Mouse (Mus musculus) E14TG2a.4 (cell line): ENCODE measurements around the gene Prr15l.

Experiments used
- H3K27me3 ChIP-seq: 2 replicates; pipeline ENCODE4 v1.6.1; 2014; ENCODE audit warnings: low read length, control low read depth; ENCODE audit not compliant: insufficient read depth
- H3K36me3 ChIP-seq: 2 replicates; pipeline ENCODE4 v1.6.1; 2014; ENCODE audit warnings: low read length, control low read depth; ENCODE audit not compliant: insufficient read depth
- H3K4me1 ChIP-seq: replicated peaks from 2 replicates; pipeline ENCODE4 v1.6.1; 2014; ENCODE audit warnings: low read depth, low read length, control low read depth
- H3K4me3 ChIP-seq: replicated peaks from 2 replicates; pipeline ENCODE4 v1.5.1; 2014; ENCODE audit warnings: mild to moderate bottlenecking, low read length
- H3K9me3 ChIP-seq: 2 replicates; pipeline ENCODE4 v1.6.1; 2014; ENCODE audit warnings: low read length, control low read depth
- CTCF ChIP-seq: conservative IDR thresholded peaks from 2 replicates; pipeline ENCODE4 v1.5.1; 2014; ENCODE audit warnings: low read length
- NANOG ChIP-seq: IDR thresholded peaks from 2 replicates; pipeline ENCODE4 v1.6.1; 2014; ENCODE audit warnings: borderline replicate concordance, low read length, mixed read lengths
- POU5F1 ChIP-seq: IDR thresholded peaks from 2 replicates; pipeline ENCODE4 v1.6.1; 2014; ENCODE audit warnings: low read length, borderline replicate concordance

Prr15l gene

DNA sequence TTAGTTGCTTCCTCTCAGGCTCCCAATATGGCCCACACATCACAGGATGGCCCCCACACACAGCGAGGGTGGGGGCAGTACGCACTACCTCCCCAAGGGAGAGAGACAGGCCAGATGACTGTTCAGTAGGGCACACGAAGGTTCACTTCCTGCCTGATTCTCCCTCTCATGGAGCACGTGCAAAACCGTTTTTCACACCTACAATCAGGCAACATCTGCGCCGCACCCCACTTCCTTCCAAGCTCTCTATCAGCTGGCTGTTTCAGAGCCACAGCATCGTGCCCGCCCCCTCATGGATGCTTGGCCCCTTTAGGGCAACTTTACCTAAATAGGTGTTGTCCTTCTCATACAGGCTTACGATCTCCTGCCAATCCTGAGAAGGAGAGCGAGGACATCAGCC, 15.2 kb upstream of the Prr15l start:
- Histone ChIP-seq H3K9me3 (no peaks in the 10 kb centered on the region), H3K27me3 (no peaks in the 10 kb centered on the region), H3K36me3 (peaks cover 74% of the 10 kb centered on the region), H3K4me1 (peaks cover 78% of the 10 kb centered on the region), H3K4me3 (no peak overlapping the region)
- TF ChIP-seq CTCF (no peak), NANOG (no peak), POU5F1 (no peak)

DNA sequence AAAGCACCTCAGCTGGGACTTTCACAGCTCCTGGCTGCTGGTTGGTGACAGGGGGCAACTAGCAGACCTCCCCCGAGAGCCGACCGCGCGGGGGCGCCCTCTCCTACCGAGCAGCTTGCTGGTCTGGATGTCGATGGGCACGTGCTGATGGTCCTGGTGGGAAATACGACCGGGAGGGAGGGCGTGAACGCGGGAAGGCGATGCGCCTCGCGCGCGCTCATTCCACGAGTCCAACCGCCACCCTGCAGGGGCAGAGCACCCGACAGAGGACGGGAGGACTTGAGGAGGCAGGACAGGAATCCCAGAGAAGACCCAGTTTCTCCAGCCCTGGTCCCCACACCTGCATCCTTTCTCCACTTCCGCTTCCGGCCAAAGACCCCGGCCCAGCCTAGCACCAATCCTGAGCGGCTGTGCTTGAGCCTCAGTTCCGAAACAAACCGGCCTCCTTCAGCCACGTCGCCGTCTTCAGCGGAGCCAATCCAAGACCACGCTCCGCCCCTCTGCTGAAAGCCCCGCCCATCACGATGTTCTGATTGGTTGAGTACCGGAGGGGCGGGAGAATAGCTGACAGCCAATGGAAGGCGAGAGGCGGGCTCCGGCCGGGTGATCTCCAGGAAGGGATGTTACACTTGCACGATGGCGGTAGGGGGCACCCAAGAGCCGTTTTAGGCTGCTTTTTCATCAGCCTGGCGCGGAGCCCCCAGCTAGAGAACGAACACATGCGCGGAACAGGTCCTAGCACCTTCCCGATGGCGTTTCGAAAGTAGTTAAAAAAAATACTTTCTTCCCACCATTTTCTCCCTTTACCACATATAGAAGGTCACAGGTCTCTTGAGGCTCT, 11.6 kb upstream of the Prr15l start, which contains the start of gene Cdk5rap3:
Gene Cdk5rap3, minus strand, starts transcription at position 453 of the 841 bp plus-strand sequence.
- TF ChIP-seq NANOG (no peak), POU5F1 (no peak), CTCF (peak; percentile 59)
- no peaks in the 10 kb centered on the region for H3K9me3 ChIP-seq

DNA sequence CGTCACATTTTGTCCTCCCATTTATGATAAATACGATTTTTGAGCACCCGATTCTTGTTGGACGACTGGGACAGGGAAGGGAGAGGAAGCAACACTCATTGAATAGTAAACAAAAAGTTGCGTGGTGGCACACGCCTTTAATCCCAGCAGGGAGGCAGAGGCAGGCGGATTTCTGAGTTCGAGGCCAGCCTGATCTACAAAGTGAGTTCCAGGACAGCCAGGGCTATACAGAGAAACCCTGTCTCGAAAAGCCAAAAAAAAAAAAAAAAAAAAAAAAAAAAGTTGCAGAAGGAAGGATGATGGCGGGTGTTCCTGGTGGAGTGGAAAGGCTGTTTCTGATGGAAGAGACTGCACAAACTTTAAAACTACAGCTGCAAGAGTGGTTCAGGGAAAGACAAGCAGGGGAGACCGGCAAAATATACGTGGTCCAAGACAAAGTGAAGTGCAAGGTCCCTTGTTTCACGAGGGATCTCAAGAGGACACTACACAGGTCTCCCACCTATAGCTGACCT, 11.0 kb upstream of the Prr15l start:
- H3K4me1 ChIP-seq: peaks cover 53% of the 10 kb centered on the region
- H3K27me3 ChIP-seq: peaks cover 10% of the 10 kb centered on the region
- H3K9me3 ChIP-seq: no peaks in the 10 kb centered on the region
- H3K4me3 ChIP-seq: peak overlapping the region; percentile 55
- H3K36me3 ChIP-seq: peaks cover 32% of the 10 kb centered on the region
- no peak for TF ChIP-seq POU5F1
- no peak for TF ChIP-seq NANOG
- no peak for TF ChIP-seq CTCF

More for the DNA sequence above, 11.6 kb upstream of the Prr15l start, which contains the start of gene Cdk5rap3:
- Histone ChIP-seq H3K4me1 (peaks cover 60% of the 10 kb centered on the region), H3K27me3 (peaks cover 10% of the 10 kb centered on the region), H3K4me3 (peak within 1 kb of the TSS; percentile 89), H3K36me3 (peaks cover 38% of the 10 kb centered on the region)

DNA sequence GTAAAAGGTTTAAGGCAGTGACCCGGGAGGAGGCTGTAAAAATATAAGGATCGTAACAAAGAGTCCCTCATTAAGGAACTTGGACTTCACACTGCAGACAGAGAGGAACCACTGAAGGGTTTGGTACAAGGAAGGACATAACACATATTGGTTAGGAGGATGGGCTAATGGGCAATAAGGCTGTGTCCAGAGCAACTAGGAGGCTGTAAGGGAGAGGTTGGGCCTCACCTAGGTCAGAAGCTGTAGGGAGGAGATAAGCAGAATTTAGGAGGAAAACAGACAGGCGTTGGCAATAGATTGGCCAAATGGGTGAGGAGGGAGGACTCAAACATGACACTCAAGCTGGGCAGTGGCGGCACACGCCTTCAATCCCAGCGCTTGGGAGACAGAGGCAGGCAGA, 10.5 kb upstream of the Prr15l start:
- Histone ChIP-seq H3K4me1 (peaks cover 48% of the 10 kb centered on the region), H3K36me3 (peaks cover 27% of the 10 kb centered on the region), H3K9me3 (no peaks in the 10 kb centered on the region), H3K4me3 (no peak overlapping the region), H3K27me3 (peaks cover 10% of the 10 kb centered on the region)
- TF ChIP-seq CTCF (no peak), POU5F1 (no peak), NANOG (no peak)

DNA sequence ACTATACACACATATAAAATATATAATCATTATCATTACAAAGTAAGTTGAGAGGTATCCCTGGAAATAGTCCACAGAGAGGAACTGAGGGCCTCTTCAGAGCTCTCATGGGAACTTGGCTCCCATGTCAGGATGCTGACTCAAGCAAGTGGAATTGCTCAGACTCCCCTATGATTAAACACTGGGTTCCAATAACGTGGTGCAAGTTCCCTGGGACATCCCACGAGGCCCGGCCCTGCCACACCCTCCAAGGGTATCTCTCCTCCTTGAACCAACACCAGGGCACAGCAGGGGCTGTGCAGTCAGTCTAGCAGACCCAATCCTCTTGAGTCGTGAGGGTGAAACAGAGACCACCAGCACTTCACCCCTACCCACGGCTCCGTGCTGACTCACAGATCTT, 8.9 kb upstream of the Prr15l start:
- H3K36me3 ChIP-seq: peaks cover 11% of the 10 kb centered on the region
- no peak for TF ChIP-seq POU5F1
- TF ChIP-seq CTCF: no peak
- no peak for TF ChIP-seq NANOG

DNA sequence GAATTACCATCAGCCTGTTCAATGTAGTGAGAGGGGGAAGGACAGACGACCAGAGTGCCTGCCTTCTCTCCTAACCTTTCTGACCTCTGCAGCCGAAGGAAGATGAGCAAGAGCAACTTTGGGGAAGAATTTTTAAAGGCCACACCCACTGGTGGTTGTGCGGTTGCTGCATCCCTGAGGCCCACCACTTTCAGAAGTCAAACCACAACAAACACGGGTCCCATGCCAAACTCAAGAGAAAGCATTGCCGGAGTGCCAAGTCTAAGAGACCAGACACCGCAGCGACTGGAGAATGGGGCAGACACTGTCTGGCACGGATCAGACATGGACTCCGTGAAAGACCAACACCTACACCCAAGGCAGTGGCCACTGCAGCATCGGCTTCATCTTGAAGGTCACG, 3.0 kb upstream of the Prr15l start:
- Histone ChIP-seq H3K36me3 (no peaks in the 10 kb centered on the region), H3K9me3 (no peaks in the 10 kb centered on the region), H3K4me1 (peaks cover 33% of the 10 kb centered on the region), H3K4me3 (no peak overlapping the region), H3K27me3 (peaks cover 15% of the 10 kb centered on the region)
- no peak for TF ChIP-seq NANOG
- no peak for TF ChIP-seq CTCF
- no peak for TF ChIP-seq POU5F1

More for the DNA sequence above, 8.9 kb upstream of the Prr15l start:
- Histone ChIP-seq H3K9me3 (no peaks in the 10 kb centered on the region), H3K27me3 (peaks cover 10% of the 10 kb centered on the region), H3K4me3 (no peak overlapping the region), H3K4me1 (peaks cover 32% of the 10 kb centered on the region)

DNA sequence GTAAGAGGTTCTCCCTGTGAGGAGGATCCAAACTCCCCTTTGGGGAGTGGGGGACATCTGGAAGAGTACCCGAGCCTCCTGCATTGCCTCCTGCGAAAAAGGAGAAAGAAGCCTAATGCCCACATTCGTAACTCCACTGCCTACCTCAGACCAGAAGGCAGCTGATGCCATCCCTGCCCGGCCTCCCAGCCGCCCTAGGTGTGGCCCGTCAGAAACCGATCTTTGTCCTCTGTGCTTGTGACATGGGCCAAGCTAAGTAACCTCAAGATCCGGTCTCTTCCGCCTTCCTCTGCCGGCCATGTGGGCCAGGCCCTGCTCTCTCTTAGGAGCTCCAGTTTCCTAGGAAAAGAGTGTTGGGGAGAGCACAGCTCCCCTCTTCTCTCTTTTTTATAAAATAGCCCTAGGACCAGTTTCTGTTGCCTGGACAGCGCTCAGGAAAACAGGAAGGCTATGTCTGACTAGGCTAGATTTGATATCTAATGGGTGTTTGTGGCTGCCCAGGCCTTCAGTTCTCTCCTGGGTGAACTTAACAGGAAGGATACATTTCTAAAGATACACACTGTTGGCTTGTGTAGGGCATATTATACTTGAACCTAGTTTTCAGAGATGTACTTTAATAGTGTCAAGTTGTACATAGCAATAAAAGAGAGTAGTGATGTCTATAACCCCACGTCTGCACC, 2.3 kb upstream of the Prr15l start:
- peaks cover 39% of the 10 kb centered on the region for H3K4me1 ChIP-seq
- H3K36me3 ChIP-seq: no peaks in the 10 kb centered on the region
- H3K9me3 ChIP-seq: no peaks in the 10 kb centered on the region
- H3K4me3 ChIP-seq: peak overlapping the region; percentile 48
- no peak for TF ChIP-seq NANOG
- no peak for TF ChIP-seq POU5F1
- no peak for TF ChIP-seq CTCF
- H3K27me3 ChIP-seq: peaks cover 13% of the 10 kb centered on the region

GRCm38 (mm10) chr11:96926587-96926986, 1.3 kb upstream of the Prr15l start:
- Histone ChIP-seq H3K4me3 (no peak overlapping the region), H3K9me3 (no peaks in the 10 kb centered on the region), H3K27me3 (peaks cover 14% of the 10 kb centered on the region), H3K36me3 (no peaks in the 10 kb centered on the region), H3K4me1 (peaks cover 46% of the 10 kb centered on the region)
- TF ChIP-seq CTCF (no peak), NANOG (no peak), POU5F1 (no peak)
